Mouse (Mus musculus) CH12.LX (cell line): ENCODE results near the gene Etv6.

Experiments used
- CTCF ChIP-seq, 2 experiments: IDR thresholded peaks in 1 of 2; conservative IDR thresholded peaks in 1 of 2; 2 replicates each; pipeline ENCODE4 v1.5.1; 2011 to 2012; ENCODE audit warnings: low read depth in 2 of 2, low read length in 2 of 2, improper control_type of control experiment in 1 of 2, inconsistent platforms in 1 of 2, mild to moderate bottlenecking in 1 of 2, moderate library complexity in 1 of 2
- EP300 ChIP-seq: IDR thresholded peaks from 2 replicates; pipeline ENCODE4 v1.6.1; 2011; ENCODE audit warnings: low read length, improper control_type of control experiment
- MAFK ChIP-seq: IDR thresholded peaks from 2 replicates; pipeline ENCODE4 v1.6.1; 2011; ENCODE audit warnings: low read length, improper control_type of control experiment; ENCODE audit not compliant: insufficient replicate concordance
- NELFE ChIP-seq: IDR thresholded peaks from 2 replicates; pipeline ENCODE4 v1.6.1; 2011; ENCODE audit warnings: low read depth, low read length, improper control_type of control experiment
- NRF1 ChIP-seq: IDR thresholded peaks from 2 replicates; pipeline ENCODE4 v1.6.1; 2014; ENCODE audit warnings: low read depth, mild to moderate bottlenecking, inconsistent platforms, low read length, improper control_type of control experiment, moderate library complexity
- POLR2A ChIP-seq: IDR thresholded peaks from 2 replicates; pipeline ENCODE4 v1.6.1; 2011; ENCODE audit warnings: low read depth, mild to moderate bottlenecking, improper control_type of control experiment, low read length
- USF1 ChIP-seq: IDR thresholded peaks from 2 replicates; pipeline ENCODE4 v1.6.1; 2014; ENCODE audit warnings: low read depth, mild to moderate bottlenecking, inconsistent platforms, low read length, improper control_type of control experiment
- USF2 ChIP-seq: conservative IDR thresholded peaks from 2 replicates; pipeline ENCODE4 v1.6.1; 2011; ENCODE audit warnings: low read depth, low read length, improper control_type of control experiment
- ZC3H11A ChIP-seq: IDR thresholded peaks from 2 replicates; pipeline ENCODE4 v1.6.1; 2012; ENCODE audit warnings: low read depth, mild to moderate bottlenecking, inconsistent platforms, low read length, improper control_type of control experiment

DNA sequence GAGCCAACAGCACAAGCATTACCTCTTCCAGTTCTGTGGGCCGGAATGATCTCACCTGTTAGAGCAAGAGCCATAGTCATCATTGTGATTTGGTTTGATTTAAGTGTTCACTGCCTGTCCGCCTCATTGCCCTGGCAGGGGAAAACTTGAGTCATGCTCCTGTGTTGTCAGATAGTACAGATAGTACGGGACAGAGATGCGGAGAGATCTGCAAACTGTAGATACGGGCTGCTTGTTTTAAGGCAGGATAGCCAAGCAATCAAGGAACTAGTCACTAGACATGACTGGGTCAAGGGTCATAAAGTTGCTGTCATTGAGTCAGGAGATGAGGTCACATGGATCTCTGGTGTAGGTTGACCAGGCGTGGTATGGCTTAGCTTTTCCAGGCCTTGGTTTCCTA, 182.2 kb downstream of the Etv6 start:
- no peak for TF ChIP-seq EP300
- no peak for TF ChIP-seq ZC3H11A
- no peak for TF ChIP-seq USF2
- TF ChIP-seq CTCF (conservative IDR thresholded peaks at IDR 0.05 in 1 of 2, IDR thresholded peaks at IDR 0.05 in 1 of 2; ENCODE audit: low read depth in 2 of 2, low read length in 2 of 2): no peak
- no peak for TF ChIP-seq NRF1
- no peak for TF ChIP-seq POLR2A
- no peak for TF ChIP-seq USF1
- no peak for TF ChIP-seq NELFE
- TF ChIP-seq MAFK: no peak
